Mouse (Mus musculus) lung, embryonic 14.5 days (tissue): ENCODE data around the gene Crhr2. TPM values are rescaled to one million over a fixed set of nuclear protein-coding genes. Genes with fewer than 3 reads are reported as not detected.

Experiments
- ATAC-seq: fragments of 200-750 bp; cut with Nextera tagmentation; 2 replicates; pipeline ENCODE4 v1.8.0; 2017; ENCODE audit warnings: mild to moderate bottlenecking, moderate TSS enrichment, moderate library complexity; ENCODE audit not compliant: insufficient read depth
- DNase-seq: peaks from one replicate; pipeline ENCODE4 v3.0.0-alpha.2; 2015
- H3K27ac ChIP-seq: fragments of 300-500 bp; sonication (generic); 2 replicates; pipeline ENCODE4 v1.5.1; 2014; ENCODE audit warnings: low read depth, mild to moderate bottlenecking, moderate library complexity
- H3K27me3 ChIP-seq: fragments of 300-500 bp; sonication (generic); 2 replicates; pipeline ENCODE4 v1.6.1; 2014; ENCODE audit warnings: low read length, control low read depth; ENCODE audit not compliant: insufficient read depth
- H3K36me3 ChIP-seq: fragments of 300-500 bp; sonication (generic); 2 replicates; pipeline ENCODE4 v1.6.1; 2014; ENCODE audit warnings: control low read depth; ENCODE audit not compliant: insufficient read depth
- H3K4me1 ChIP-seq: fragments of 300-500 bp; sonication (generic); 2 replicates; pipeline ENCODE4 v1.6.1; 2014; ENCODE audit warnings: antibody characterized with exemption, control low read depth; ENCODE audit not compliant: insufficient read depth
- H3K4me2 ChIP-seq: fragments of 300-500 bp; sonication (generic); 2 replicates; pipeline ENCODE4 v1.6.1; 2014; ENCODE audit warnings: mild to moderate bottlenecking
- H3K4me3 ChIP-seq: fragments of 300-500 bp; sonication (generic); 2 replicates; pipeline ENCODE4 v1.5.1; 2014; ENCODE audit warnings: low read depth, low read length
- H3K9ac ChIP-seq: fragments of 300-500 bp; sonication (generic); 2 replicates; pipeline ENCODE4 v1.6.1; 2014
- H3K9me3 ChIP-seq: fragments of 300-500 bp; sonication (generic); 2 replicates; pipeline ENCODE4 v1.6.1; 2016; ENCODE audit warnings: low read depth, low read length, control low read depth
- CTCF ChIP-seq: IDR thresholded peaks from 2 replicates; pipeline ENCODE4 v1.5.1; 2016; ENCODE audit warnings: antibody characterized with exemption, low read depth
- WGBS: fragments of 180-500 bp; shearing (Covaris S2); extraction: QIAGEN DNeasy Blood & Tissue Kit; methylation state at CpG from one replicate; pipeline ENCODE4 v1.1.7; 2014; 5-methylcytosine and 5-hydroxymethylcytosine counted together
- polyA plus RNA-seq: library from polyadenylated mRNA; unstranded; fragments of >200 nt; fragmentation: Nextera tagmentation; extraction: Ambion mirVana; gene quantifications from 2 replicates; pipeline ENCODE4 v1.2.1, GENCODE M21; 2014

The Crhr2 gene
- polyA plus RNA-seq, 1 experiment from 2014 or later: not detected

DNA sequence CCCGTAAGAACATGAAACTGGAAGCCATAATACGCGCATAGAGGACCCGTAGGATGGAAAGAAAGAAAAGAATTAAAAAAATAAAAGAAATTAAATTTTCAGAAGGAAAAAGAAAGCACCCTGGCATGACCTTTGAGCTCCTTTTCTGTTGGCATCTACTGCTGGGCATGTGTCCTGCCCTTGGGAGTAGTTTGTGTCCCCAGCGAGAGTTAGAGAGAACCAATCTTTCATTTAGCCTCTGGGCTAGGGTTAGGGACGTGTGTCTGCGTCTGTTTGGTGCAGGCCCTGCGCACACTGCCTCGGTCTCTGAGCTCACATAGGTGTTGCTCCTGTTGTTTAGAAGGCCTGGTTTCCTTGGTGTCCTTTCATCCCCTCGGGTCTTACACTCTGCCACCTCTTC, 83.6 kb downstream of the Crhr2 start:
- Histone ChIP-seq H3K27me3 (no peaks in the 10 kb centered on the region), H3K36me3 (peaks cover 56% of the 10 kb centered on the region), H3K4me2 (no peak overlapping the region), H3K4me1 (no peaks in the 10 kb centered on the region), H3K27ac (no peak overlapping the region), H3K9me3 (no peaks in the 10 kb centered on the region), H3K9ac (no peak overlapping the region), H3K4me3 (no peak overlapping the region)
- ATAC-seq (no peak), DNase-seq (no peak)
- TF ChIP-seq CTCF: no peak
- 95% methylated on average over 10 of the region's 10 CpGs for WGBS

GRCm38 (mm10) chr6:55045326-55045725, 87.5 kb downstream of the Crhr2 start:
- TF ChIP-seq CTCF: no peak
- no peak overlapping the region for H3K4me2 ChIP-seq
- no peak overlapping the region for H3K9ac ChIP-seq
- no peak overlapping the region for H3K4me3 ChIP-seq
- no peaks in the 10 kb centered on the region for H3K27me3 ChIP-seq
- no peak for ATAC-seq
- DNase-seq: no peak
- WGBS: 70% methylated on average over 1 of the region's 1 CpGs
- no peaks in the 10 kb centered on the region for H3K9me3 ChIP-seq
- peaks cover 22% of the 10 kb centered on the region for H3K36me3 ChIP-seq
- H3K27ac ChIP-seq: no peak overlapping the region
- H3K4me1 ChIP-seq: no peaks in the 10 kb centered on the region

DNA sequence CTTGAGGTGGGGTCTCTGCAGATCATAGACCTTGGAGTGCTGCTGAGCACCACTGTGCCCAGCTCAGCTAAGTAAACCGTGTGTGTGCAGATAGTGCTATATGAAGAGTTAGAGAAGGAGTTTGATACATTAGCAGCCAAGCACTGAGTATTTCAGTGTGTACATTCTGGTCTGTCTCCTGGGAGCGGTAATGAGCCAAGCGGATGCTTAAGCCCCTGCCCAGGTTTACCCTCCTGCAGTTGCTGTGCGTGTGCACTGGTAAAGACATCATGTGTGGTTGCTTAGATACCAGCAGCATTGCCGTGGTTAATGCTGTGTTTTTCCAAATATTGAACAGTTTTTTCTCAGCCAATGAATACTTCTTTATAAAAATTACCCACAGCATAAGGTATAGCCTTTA, 88.3 kb downstream of the Crhr2 start:
- no peak for ATAC-seq
- TF ChIP-seq CTCF: no peak
- Histone ChIP-seq H3K9ac (no peak overlapping the region), H3K4me2 (no peak overlapping the region), H3K4me1 (no peaks in the 10 kb centered on the region), H3K27me3 (no peaks in the 10 kb centered on the region), H3K4me3 (no peak overlapping the region), H3K36me3 (peaks cover 14% of the 10 kb centered on the region), H3K27ac (no peak overlapping the region), H3K9me3 (no peaks in the 10 kb centered on the region)
- WGBS: 64% methylated on average over 5 of the region's 5 CpGs
- no peak for DNase-seq

DNA sequence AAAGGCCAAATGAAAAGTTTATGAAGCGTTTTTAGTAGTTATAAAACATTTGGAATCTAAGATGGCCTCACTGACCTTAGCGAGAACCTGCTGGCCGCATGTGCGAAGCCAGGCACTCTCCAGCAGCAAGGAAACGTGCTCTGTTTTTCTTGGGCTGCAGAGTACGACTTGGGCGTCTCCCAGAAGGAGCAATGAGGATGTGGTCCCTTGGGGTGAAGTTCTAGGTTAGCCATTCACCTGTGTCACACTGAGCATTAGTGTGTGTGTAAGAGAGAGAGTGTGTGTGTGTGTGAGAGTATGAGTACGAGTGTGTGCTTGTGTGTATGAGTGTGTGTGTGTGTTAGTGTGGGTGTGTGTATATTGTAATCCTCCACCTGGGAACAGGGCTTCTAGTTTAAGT, 89.6 kb downstream of the Crhr2 start:
- no peak for TF ChIP-seq CTCF
- no peaks in the 10 kb centered on the region for H3K9me3 ChIP-seq
- no peaks in the 10 kb centered on the region for H3K27me3 ChIP-seq
- peaks cover 13% of the 10 kb centered on the region for H3K36me3 ChIP-seq
- DNase-seq (no peak), ATAC-seq (no peak)
- no peak overlapping the region for H3K4me2 ChIP-seq
- no peak overlapping the region for H3K4me3 ChIP-seq
- 78% methylated on average over 8 of the region's 8 CpGs for WGBS
- H3K9ac ChIP-seq: no peak overlapping the region
- H3K27ac ChIP-seq: no peak overlapping the region
- no peaks in the 10 kb centered on the region for H3K4me1 ChIP-seq

Other genes with a start within 250 kb of the Crhr2 start
- gene Nod1, start 160.4 kb downstream of the Crhr2 start, polyA plus RNA-seq: 4.6 and 4.7 TPM in 2 replicates
- gene Ggct, start 140.1 kb downstream of the Crhr2 start, polyA plus RNA-seq: 4.8 and 8.7 TPM in 2 replicates
- gene Gars, start 95.0 kb downstream of the Crhr2 start, polyA plus RNA-seq: 153 and 158 TPM in 2 replicates
- 0.29 TPM in 1 of 2 replicates, not detected in the other for gene Inmt, start 42.0 kb upstream of the Crhr2 start, polyA plus RNA-seq
- gene Mindy4, start 70.4 kb upstream of the Crhr2 start, polyA plus RNA-seq: 17.7 and 18.8 TPM in 2 replicates
- gene Aqp1, start 203.4 kb upstream of the Crhr2 start, polyA plus RNA-seq: 4.0 and 4.4 TPM in 2 replicates
- gene Ghrhr, start 243.3 kb upstream of the Crhr2 start, polyA plus RNA-seq: not detected in 2 replicates